Mouse (Mus musculus): Measurements from ENCODE around the gene Tspan10. TPM values are rescaled to one million over a fixed set of nuclear protein-coding genes. Genes with fewer than 3 reads are reported as not detected.

The Tspan10 gene
- polyA plus RNA-seq, 1 experiment from 2014 or later: not detected

DNA sequence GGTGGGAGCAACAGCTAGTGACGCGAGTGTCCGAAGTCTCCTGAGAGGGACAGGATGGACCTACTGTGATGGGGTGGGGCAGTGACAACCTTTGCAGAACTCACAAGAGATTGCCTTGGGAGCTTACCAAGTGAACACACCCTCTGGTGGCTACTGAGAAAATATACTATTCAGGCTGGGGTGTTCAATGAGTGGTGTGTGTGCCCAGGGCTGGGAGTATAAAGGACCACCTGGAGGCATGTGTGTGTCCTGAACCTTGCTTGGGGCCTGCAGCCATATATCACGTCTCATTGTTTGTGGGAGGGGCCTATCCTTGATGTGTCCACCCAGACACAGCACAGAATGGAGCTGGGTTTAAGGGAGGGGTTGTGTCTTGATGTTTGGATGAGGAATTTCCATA, 46.1 kb downstream of the Tspan10 start:
- DNase-seq (ENCODE audit: low spot score, missing footprints) (peak; percentile 78), ATAC-seq (ENCODE audit: low FRiP score) (no peak)
- H3K9me3 ChIP-seq (ENCODE audit: control insufficient read depth, low read length): no peaks in the 10 kb centered on the region
- H3K9ac ChIP-seq (ENCODE audit: low read length): no peak overlapping the region
- no peak overlapping the region for H3K4me3 ChIP-seq (ENCODE audit: low read depth, low read length)
- H3K27me3 ChIP-seq (ENCODE audit: control insufficient read depth, insufficient read depth, low read length): no peaks in the 10 kb centered on the region
- H3K4me2 ChIP-seq: no peak overlapping the region
- H3K27ac ChIP-seq (ENCODE audit: low read depth, low read length): no peak overlapping the region
- peaks cover 22% of the 10 kb centered on the region for H3K36me3 ChIP-seq (ENCODE audit: control insufficient read depth, insufficient read depth, low read length)
- WGBS: 81% methylated on average over 4 of the region's 4 CpGs
- peaks cover 35% of the 10 kb centered on the region for H3K4me1 ChIP-seq (ENCODE audit: control insufficient read depth, insufficient read depth, low read length)

DNA sequence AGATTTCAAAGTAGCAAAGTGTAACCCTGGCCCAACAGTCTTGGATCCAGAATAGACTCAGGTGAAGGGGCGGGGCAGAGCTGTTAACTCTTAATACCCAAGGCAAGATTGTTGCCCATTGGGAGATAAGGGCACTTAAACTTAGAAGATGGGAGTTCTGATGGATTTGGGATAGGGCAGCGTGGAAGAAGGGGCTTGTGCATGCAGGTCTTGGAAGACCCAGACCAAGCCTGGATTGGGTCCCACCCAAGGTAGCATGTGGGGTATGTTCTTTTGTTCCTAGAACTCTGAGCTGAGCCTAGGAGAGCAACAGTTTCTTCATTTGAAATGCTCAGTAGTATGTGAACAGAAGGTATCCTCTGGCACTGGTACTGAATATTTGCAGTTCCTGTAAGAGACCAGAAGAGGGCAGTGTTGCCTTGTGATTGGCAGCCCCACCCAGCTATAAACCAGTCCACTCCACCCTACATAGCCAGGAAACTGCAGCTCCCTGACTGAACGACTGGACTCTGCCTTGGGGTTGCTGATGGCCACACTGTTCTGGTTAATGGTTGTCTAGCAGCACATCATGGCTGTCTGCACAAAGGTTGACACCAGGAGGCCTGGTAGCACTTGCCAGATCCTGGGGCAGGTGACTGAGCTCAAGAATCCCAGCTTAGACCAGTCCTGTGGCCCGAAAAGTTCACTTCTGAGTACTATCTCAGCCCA, 46.8 kb downstream of the Tspan10 start:
- Histone ChIP-seq H3K27ac (ENCODE audit: low read depth, low read length) (no peak overlapping the region), H3K27me3 (ENCODE audit: control insufficient read depth, insufficient read depth, low read length) (no peaks in the 10 kb centered on the region), H3K9me3 (ENCODE audit: control insufficient read depth, low read length) (no peaks in the 10 kb centered on the region), H3K36me3 (ENCODE audit: control insufficient read depth, insufficient read depth, low read length) (peaks cover 22% of the 10 kb centered on the region), H3K4me3 (ENCODE audit: low read depth, low read length) (no peak overlapping the region), H3K9ac (ENCODE audit: low read length) (no peak overlapping the region), H3K4me2 (no peak overlapping the region), H3K4me1 (ENCODE audit: control insufficient read depth, insufficient read depth, low read length) (peaks cover 30% of the 10 kb centered on the region)
- DNase-seq (ENCODE audit: low spot score, missing footprints) (peak; percentile 96), ATAC-seq (ENCODE audit: low FRiP score) (no peak)
- 65% methylated on average over 4 of the region's 4 CpGs for WGBS

DNA sequence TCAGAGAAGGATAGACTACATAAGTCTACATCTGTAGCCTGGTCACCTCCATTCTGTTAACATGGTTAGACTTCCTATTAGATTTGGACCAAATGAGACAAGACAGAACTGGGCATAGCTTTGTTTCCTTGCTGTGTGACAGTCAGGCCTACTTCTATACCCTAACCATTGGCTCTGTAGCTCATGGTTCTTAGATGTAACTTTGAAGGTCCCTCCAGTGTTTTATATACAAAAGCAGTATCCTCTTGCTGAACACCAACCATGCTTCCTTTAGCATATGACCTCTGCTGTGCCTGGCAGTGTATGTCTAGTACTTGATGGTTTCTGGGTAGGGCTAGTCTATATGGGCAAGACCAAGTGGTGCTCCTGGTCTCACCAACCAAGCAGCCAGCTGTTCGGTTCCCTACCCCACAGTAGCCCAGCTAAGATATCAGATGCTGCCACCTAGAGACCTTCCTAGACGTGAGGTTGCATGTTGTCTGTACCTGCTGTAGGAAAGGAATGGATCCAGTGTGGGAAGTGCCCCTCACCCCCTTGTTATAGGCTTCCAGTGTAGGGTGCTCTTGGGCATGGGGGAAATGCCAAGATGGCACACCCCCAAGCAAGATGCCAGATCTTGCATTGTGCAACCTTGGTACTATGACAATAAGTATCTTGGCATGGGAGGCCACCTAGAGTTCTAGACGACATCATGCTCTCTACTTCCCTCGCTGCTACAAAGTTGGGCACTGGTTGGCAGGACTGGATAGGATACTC, 48.0 kb downstream of the Tspan10 start:
- Histone ChIP-seq H3K4me2 (peak overlapping the region; percentile 86; the same call in 1 of the 2 replicates), H3K27ac (ENCODE audit: low read depth, low read length) (peak overlapping the region; percentile 68; the same call in 1 of the 2 replicates), H3K4me3 (ENCODE audit: low read depth, low read length) (no peak overlapping the region; the same call in 1 of the 2 replicates), H3K4me1 (ENCODE audit: control insufficient read depth, insufficient read depth, low read length) (peaks cover 26% of the 10 kb centered on the region), H3K9me3 (ENCODE audit: control insufficient read depth, low read length) (no peaks in the 10 kb centered on the region), H3K36me3 (ENCODE audit: control insufficient read depth, insufficient read depth, low read length) (peaks cover 25% of the 10 kb centered on the region), H3K27me3 (ENCODE audit: control insufficient read depth, insufficient read depth, low read length) (no peaks in the 10 kb centered on the region), H3K9ac (ENCODE audit: low read length) (peak overlapping the region; percentile 44; the same call in 1 of the 2 replicates)
- 46% methylated on average over 4 of the region's 4 CpGs for WGBS
- peak; percentile 84 for DNase-seq (ENCODE audit: low spot score, missing footprints)
- no peak for ATAC-seq (ENCODE audit: low FRiP score)

DNA sequence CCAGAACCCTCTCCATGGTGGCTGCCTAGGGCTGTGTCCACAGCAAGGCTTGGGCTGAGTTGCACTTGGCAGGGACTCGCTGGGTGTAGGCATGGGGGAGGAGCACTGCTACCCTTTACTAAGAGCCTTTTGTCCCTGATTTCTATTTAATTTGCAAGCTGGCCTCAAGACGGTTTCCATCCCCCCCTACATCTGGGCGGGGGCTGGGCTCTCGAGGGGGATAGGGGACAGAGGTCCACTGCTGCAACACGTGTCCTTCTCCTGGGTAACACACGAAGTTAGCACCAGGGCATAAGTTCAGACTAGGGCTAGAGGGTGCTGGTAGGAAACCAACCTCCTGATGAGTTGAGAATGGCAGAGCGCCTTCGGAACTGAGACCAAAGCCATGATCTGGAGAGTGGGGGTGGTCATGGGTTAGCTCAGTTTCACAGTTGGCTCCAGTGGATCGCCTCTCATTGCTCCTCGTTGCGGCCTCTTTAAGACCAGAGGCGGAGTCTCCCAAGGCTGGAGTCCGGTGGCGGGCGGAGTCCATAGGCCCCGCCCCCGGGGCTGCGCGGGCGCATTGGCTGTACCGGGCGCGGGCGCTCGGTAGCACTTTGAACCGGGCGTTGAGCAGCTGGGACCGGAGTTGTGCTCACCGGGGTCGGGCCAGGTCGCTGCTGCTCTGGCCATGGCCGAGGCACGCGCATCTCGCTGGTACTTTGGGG, 49.0 kb downstream of the Tspan10 start, which contains the start of gene Slc25a10:
Slc25a10 (plus strand) TSS at position 524 of the 707 bp plus-strand sequence.
- Histone ChIP-seq H3K27me3 (ENCODE audit: control insufficient read depth, insufficient read depth, low read length) (no peaks in the 10 kb centered on the region), H3K36me3 (ENCODE audit: control insufficient read depth, insufficient read depth, low read length) (peaks cover 25% of the 10 kb centered on the region), H3K4me1 (ENCODE audit: control insufficient read depth, insufficient read depth, low read length) (peaks cover 20% of the 10 kb centered on the region), H3K9me3 (ENCODE audit: control insufficient read depth, low read length) (no peaks in the 10 kb centered on the region), H3K4me3 (ENCODE audit: low read depth, low read length) (peak within 1 kb of the TSS; percentile 92), H3K27ac (ENCODE audit: low read depth, low read length) (peak within 1 kb of the TSS; percentile 68), H3K4me2 (peak within 1 kb of the TSS; percentile 86), H3K9ac (ENCODE audit: low read length) (peak within 1 kb of the TSS; percentile 80)
- peak; percentile 92 for ATAC-seq (ENCODE audit: low FRiP score)
- DNase-seq (ENCODE audit: low spot score, missing footprints): peak; percentile 99
- under 1% methylated on average over 35 of the region's 35 CpGs for WGBS

DNA sequence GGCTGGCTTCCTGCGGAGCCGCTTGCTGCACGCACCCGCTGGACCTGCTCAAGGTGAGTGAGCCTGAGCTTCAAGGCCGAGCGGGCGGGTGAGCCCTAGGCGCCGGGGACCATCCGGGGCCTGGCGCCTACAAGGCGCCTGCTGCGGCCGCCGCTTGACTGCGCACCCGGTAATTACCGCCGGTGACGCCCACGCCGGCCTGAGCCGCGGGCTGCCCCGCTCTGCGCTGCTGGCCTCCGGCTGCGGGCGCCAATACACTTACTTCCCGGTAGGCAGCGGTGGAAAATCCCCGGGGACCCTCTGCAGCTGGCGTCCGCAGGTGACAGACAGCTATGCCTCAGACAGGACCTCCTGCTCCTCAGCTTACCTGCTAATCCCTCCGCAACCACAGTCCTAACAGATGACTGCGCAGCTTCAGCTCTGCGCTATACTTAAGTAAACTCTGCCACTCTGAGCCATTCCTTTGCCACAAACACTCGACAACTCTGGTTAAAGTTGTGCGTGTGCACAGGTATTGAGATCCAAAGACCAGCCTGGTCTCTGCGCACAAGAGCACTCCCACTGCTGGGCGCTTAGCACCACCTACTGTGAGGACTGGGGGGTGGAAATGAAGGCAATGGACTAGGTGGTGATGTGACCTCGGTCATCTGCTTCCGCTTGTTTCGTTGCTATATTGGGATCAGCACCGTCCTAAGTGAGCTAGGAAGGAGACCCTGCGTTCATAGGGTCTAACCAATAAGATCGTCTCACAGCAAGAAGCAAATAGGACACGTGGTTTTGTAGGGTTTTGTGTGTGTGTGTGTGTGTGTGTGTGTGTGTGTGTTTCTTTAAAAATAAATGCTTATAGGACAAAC, 49.8 kb downstream of the Tspan10 start:
- H3K4me1 ChIP-seq (ENCODE audit: control insufficient read depth, insufficient read depth, low read length): peaks cover 20% of the 10 kb centered on the region
- peak overlapping the region; percentile 86 for H3K4me2 ChIP-seq
- peak overlapping the region; percentile 80 for H3K9ac ChIP-seq (ENCODE audit: low read length)
- ATAC-seq (ENCODE audit: low FRiP score): peak; percentile 56
- H3K4me3 ChIP-seq (ENCODE audit: low read depth, low read length): peak overlapping the region; percentile 92
- DNase-seq (ENCODE audit: low spot score, missing footprints): peak; percentile 93
- under 1% methylated on average over 48 of the region's 48 CpGs for WGBS
- H3K36me3 ChIP-seq (ENCODE audit: control insufficient read depth, insufficient read depth, low read length): peaks cover 18% of the 10 kb centered on the region
- no peaks in the 10 kb centered on the region for H3K27me3 ChIP-seq (ENCODE audit: control insufficient read depth, insufficient read depth, low read length)
- peak overlapping the region; percentile 63 for H3K27ac ChIP-seq (ENCODE audit: low read depth, low read length)
- H3K9me3 ChIP-seq (ENCODE audit: control insufficient read depth, low read length): no peaks in the 10 kb centered on the region

DNA sequence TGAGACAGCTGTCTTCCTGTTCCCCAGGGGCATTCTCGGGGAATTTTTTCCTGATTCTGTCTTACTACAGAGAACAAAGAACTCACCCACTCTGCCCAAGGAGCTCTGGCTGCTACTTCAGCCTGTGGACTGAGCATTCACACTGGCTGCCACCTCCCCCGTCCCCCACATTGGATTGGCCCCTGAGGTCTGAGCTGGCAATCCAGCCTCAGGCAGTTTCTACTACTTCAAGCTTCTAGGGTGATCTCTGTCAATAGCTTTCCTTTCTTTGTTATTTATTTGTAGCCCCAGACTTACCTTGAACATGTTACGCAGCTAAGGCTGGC, 50.4 kb downstream of the Tspan10 start:
- H3K27ac ChIP-seq (ENCODE audit: low read depth, low read length): no peak overlapping the region
- DNase-seq (ENCODE audit: low spot score, missing footprints): peak; percentile 88
- H3K4me2 ChIP-seq: peak overlapping the region; percentile 86
- peak overlapping the region; percentile 92 for H3K4me3 ChIP-seq (ENCODE audit: low read depth, low read length)
- ATAC-seq (ENCODE audit: low FRiP score): no peak
- peaks cover 20% of the 10 kb centered on the region for H3K4me1 ChIP-seq (ENCODE audit: control insufficient read depth, insufficient read depth, low read length)
- H3K36me3 ChIP-seq (ENCODE audit: control insufficient read depth, insufficient read depth, low read length): peaks cover 14% of the 10 kb centered on the region; the same call in 1 of the 2 replicates
- no peaks in the 10 kb centered on the region for H3K27me3 ChIP-seq (ENCODE audit: control insufficient read depth, insufficient read depth, low read length)
- H3K9me3 ChIP-seq (ENCODE audit: control insufficient read depth, low read length): no peaks in the 10 kb centered on the region
- H3K9ac ChIP-seq (ENCODE audit: low read length): peak overlapping the region; percentile 53
- 32% methylated on average over 3 of the region's 3 CpGs for WGBS

DNA sequence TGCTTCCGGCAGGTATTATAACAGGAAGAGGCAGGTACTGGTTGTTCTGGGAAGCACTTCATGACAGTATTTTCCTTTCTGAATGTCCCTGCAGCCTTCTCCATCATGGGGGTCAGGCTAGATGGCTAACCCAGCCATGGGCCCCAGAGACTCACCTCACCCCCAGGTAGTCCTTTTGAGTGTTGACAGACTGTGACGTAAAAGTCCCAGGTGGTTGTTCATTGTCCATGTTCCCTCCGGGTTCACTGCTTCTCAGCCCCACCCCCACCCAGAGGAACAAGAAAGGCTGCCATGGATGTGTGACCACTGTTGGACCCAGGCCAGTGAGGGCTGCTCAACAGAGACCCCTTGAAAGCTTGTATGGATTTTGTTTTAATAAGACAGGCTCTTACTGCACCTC, 50.9 kb downstream of the Tspan10 start:
- H3K4me1 ChIP-seq (ENCODE audit: control insufficient read depth, insufficient read depth, low read length): peaks cover 20% of the 10 kb centered on the region
- peaks cover 9% of the 10 kb centered on the region; the same call in 1 of the 2 replicates for H3K36me3 ChIP-seq (ENCODE audit: control insufficient read depth, insufficient read depth, low read length)
- WGBS: 70% methylated on average over 3 of the region's 3 CpGs
- peak overlapping the region; percentile 53 for H3K9ac ChIP-seq (ENCODE audit: low read length)
- DNase-seq (ENCODE audit: low spot score, missing footprints): no peak
- ATAC-seq (ENCODE audit: low FRiP score): no peak
- no peaks in the 10 kb centered on the region for H3K9me3 ChIP-seq (ENCODE audit: control insufficient read depth, low read length)
- H3K27ac ChIP-seq (ENCODE audit: low read depth, low read length): no peak overlapping the region
- peak overlapping the region; percentile 92; the same call in 1 of the 2 replicates for H3K4me3 ChIP-seq (ENCODE audit: low read depth, low read length)
- peak overlapping the region; percentile 86 for H3K4me2 ChIP-seq
- H3K27me3 ChIP-seq (ENCODE audit: control insufficient read depth, insufficient read depth, low read length): no peaks in the 10 kb centered on the region

DNA sequence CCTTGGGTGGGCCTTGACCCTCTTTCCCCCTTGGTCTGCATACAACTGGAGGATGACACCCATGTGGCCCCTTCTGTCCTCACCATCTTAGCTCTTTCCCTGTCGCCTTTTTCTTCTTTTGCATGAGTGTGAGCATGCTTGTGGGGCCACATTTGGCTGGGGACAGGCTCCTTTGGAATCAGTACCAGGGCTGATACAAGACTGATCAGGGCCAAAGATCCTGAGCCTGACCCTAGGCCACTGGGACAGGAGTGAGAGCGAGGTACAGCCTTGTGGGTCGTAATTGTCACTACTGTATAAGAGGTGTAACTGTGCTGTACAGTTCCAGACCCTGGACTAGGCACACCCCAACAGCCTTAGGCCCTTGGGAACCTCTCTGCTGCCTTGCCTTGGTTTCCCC, 51.5 kb downstream of the Tspan10 start:
- no peak overlapping the region for H3K9ac ChIP-seq (ENCODE audit: low read length)
- H3K4me2 ChIP-seq: no peak overlapping the region
- H3K27ac ChIP-seq (ENCODE audit: low read depth, low read length): no peak overlapping the region
- peaks cover 20% of the 10 kb centered on the region for H3K4me1 ChIP-seq (ENCODE audit: control insufficient read depth, insufficient read depth, low read length)
- H3K27me3 ChIP-seq (ENCODE audit: control insufficient read depth, insufficient read depth, low read length): no peaks in the 10 kb centered on the region
- H3K36me3 ChIP-seq (ENCODE audit: control insufficient read depth, insufficient read depth, low read length): peaks cover 5% of the 10 kb centered on the region; the same call in 1 of the 2 replicates
- peak; percentile 57 for DNase-seq (ENCODE audit: low spot score, missing footprints)
- WGBS: 84% methylated on average over 3 of the region's 3 CpGs
- ATAC-seq (ENCODE audit: low FRiP score): no peak
- H3K9me3 ChIP-seq (ENCODE audit: control insufficient read depth, low read length): no peaks in the 10 kb centered on the region
- no peak overlapping the region for H3K4me3 ChIP-seq (ENCODE audit: low read depth, low read length)

Measured in midbrain, embryonic 11.5 days (tissue).